Mouse (Mus musculus) lung, adult 2 months (tissue): ENCODE results near the gene Bsn. TPM values are rescaled to one million over a fixed set of nuclear protein-coding genes. Genes with fewer than 3 reads are reported as not detected.

ENCODE experiments used
- DNase-seq: peaks from one replicate; pipeline ENCODE4 v3.0.0; 2022
- H3K4me1 ChIP-seq: fragments of 200-500 bp; 2 replicates; pipeline ENCODE4 v1.6.1; 2011; ENCODE audit warnings: low read length; ENCODE audit not compliant: control insufficient read depth, insufficient read depth
- H3K4me3 ChIP-seq: fragments of 200-500 bp; replicated peaks from 2 replicates; pipeline ENCODE3; 2011; ENCODE audit warnings: low read depth, mild to moderate bottlenecking, control low read depth, low read length; ENCODE audit errors: extremely low read depth
- CTCF ChIP-seq: fragments of 200-500 bp; IDR thresholded peaks from 2 replicates; pipeline ENCODE4 v1.5.1; 2011; ENCODE audit warnings: mild to moderate bottlenecking, low read length, control low read depth; ENCODE audit not compliant: insufficient read depth
- POLR2A ChIP-seq: fragments of 200-500 bp; IDR thresholded peaks from 2 replicates; pipeline ENCODE4 v1.6.1; 2011; ENCODE audit warnings: low read depth, mild to moderate bottlenecking, control low read depth, low read length, borderline replicate concordance; ENCODE audit errors: extremely low read depth
- WGBS: fragments of 180-500 bp; shearing (Covaris S2); methylation state at CpG from one replicate; pipeline ENCODE4 v1.1.7; 2018; 5-methylcytosine and 5-hydroxymethylcytosine counted together
- polyA plus RNA-seq: library from polyadenylated mRNA; depleted of rRNA; stranded (reverse); fragments of >200 nt; gene quantifications from 2 replicates; pipeline ENCODE4 v1.2.3, GENCODE M21; 2012; rRNA removed

Bsn gene
- polyA plus RNA-seq, 1 experiment = 0.95 TPM

GRCm38 (mm10) chr9:108047601-108048565, 142.3 kb downstream of the Bsn start:
- WGBS = 43% methylated on average over 17 of the region's 17 CpGs
- no peak for DNase-seq
- peak overlapping the region; percentile 55 for H3K4me3 ChIP-seq
- H3K4me1 ChIP-seq = peaks cover 3% of the 10 kb centered on the region; the same call in 1 of the 2 replicates
- TF ChIP-seq POLR2A (no peak), CTCF (no peak)

- Histone ChIP-seq H3K4me1 (peaks cover 3% of the 10 kb centered on the region; the same call in 1 of the 2 replicates), H3K4me3 (no peak overlapping the region)
- TF ChIP-seq CTCF (no peak), POLR2A (no peak)
- no peak for DNase-seq
- whole genome bisulfite sequencing = 87% methylated on average over 4 of the region's 4 CpGs
Observed at GRCm38 (mm10) chr9:108046582-108046981, 143.6 kb downstream of the Bsn start.

Other genes with a start within 250 kb of the Bsn start
- 0.79 and 0.93 TPM in 2 replicates for gene Traip, start 240.2 kb downstream of the Bsn start, polyA plus RNA-seq
- gene Uba7, start 214.9 kb downstream of the Bsn start, polyA plus RNA-seq = 94.0 and 124 TPM in 2 replicates
- gene Gm20661, start 207.3 kb downstream of the Bsn start, polyA plus RNA-seq = 3.3 and 5.5 TPM in 2 replicates
- 23.1 and 26.6 TPM in 2 replicates for gene Inka1, start 204.5 kb downstream of the Bsn start, polyA plus RNA-seq
- 72.3 and 89.2 TPM in 2 replicates for gene Cdhr4, start 197.9 kb downstream of the Bsn start, polyA plus RNA-seq
- gene Gm20662, start 194.0 kb downstream of the Bsn start, polyA plus RNA-seq = 6.3 and 11.5 TPM in 2 replicates
- 116 and 132 TPM in 2 replicates for gene Ip6k1, start 187.9 kb downstream of the Bsn start, polyA plus RNA-seq
- gene Gmppb, start 141.1 kb downstream of the Bsn start, polyA plus RNA-seq = 14.6 and 20.3 TPM in 2 replicates
- gene Amigo3, start 137.2 kb downstream of the Bsn start, polyA plus RNA-seq = 2.3 and 3.2 TPM in 2 replicates
- gene Mst1, start 109.9 kb downstream of the Bsn start, polyA plus RNA-seq = 1.5 and 2.5 TPM in 2 replicates
- gene Rnf123, start 107.0 kb downstream of the Bsn start, polyA plus RNA-seq = 78.6 and 88.0 TPM in 2 replicates
- gene Apeh, start 95.8 kb downstream of the Bsn start, polyA plus RNA-seq = 64.7 and 74.8 TPM in 2 replicates
- 125 and 170 TPM in 2 replicates for gene Dag1, start 73.6 kb upstream of the Bsn start, polyA plus RNA-seq
- gene Nicn1, start 100.0 kb upstream of the Bsn start, polyA plus RNA-seq = 15.1 and 21.4 TPM in 2 replicates
- gene Amt, start 106.5 kb upstream of the Bsn start, polyA plus RNA-seq = 7.0 and 13.3 TPM in 2 replicates
- 167 and 313 TPM in 2 replicates for gene Rhoa, start 115.7 kb upstream of the Bsn start, polyA plus RNA-seq
- 64.1 and 75.8 TPM in 2 replicates for gene Tcta, start 115.8 kb upstream of the Bsn start, polyA plus RNA-seq
- gene Gpx1, start 148.5 kb upstream of the Bsn start, polyA plus RNA-seq = 1,012 and 1,202 TPM in 2 replicates
- gene Usp4, start 157.5 kb upstream of the Bsn start, polyA plus RNA-seq = 59.4 and 75.6 TPM in 2 replicates
- gene 1700102P08Rik, start 202.4 kb upstream of the Bsn start, polyA plus RNA-seq = 0.58 and 0.66 TPM in 2 replicates
- not detected in 2 replicates for gene Ccdc36, start 238.1 kb upstream of the Bsn start, polyA plus RNA-seq
- not detected in 2 replicates for gene BC048562, start 246.1 kb upstream of the Bsn start, polyA plus RNA-seq